Comparison of ENCODE assay signal across 15 mouse cellular contexts in the genomic region with DNA sequence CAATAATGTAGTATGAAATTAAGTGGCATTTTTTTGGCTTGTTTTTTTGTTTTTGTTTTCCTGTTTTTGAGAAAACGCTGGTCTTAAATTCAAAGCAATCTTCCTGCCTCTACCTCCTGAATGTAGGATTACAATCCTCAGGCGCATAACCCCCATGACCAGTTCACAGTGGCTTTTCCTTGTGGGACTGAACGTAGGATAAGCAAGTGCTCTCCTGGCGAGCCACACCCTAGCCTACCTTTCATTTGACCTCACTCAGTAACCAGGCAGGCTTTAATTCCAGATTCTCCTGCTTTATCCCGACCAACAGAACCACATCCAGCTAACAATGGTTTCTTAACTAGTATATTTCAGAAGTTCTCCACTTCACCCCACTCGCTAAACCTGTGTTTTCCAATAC. TPM values are rescaled to one million over a fixed set of nuclear protein-coding genes. Genes with fewer than 3 reads are reported as not detected.
DNase-seq lines count a peak whose midpoint lies in the region; ATAC-seq and TF ChIP-seq lines count a peak whose summit lies in the region.
"Had no signal": no experiment of that assay in that cellular context is flagged by ENCODE, and none has a peak within 500 bp of the region (broad histone marks: within the 10 kb centered on the region; RNA-seq: fewer than 3 reads in every experiment).

No protein-coding gene starts in this region.

- no peak for TF ChIP-seq CTCF in lung, postnatal 0 days (IDR thresholded peaks at IDR 0.05)
- no peak for TF ChIP-seq CTCF in stomach, postnatal 0 days (IDR thresholded peaks at IDR 0.05; ENCODE audit: low read depth)

- ATAC-seq in lung, postnatal 0 days, result no peak
- no peak for ATAC-seq in liver, embryonic 13.5 days (ENCODE audit: low read depth)
- ATAC-seq in stomach, postnatal 0 days (ENCODE audit: low FRiP score, low TSS enrichment), result peak; percentile 74

- no peaks in the 10 kb centered on the region for H3K36me3 ChIP-seq in lung, postnatal 0 days (ENCODE audit: insufficient read depth, low read length)
- no peaks in the 10 kb centered on the region for H3K36me3 ChIP-seq in liver, embryonic 13.5 days
- H3K36me3 ChIP-seq in stomach, postnatal 0 days (ENCODE audit: control insufficient read depth, insufficient read depth, low read length), result no peaks in the 10 kb centered on the region
- H3K36me3 ChIP-seq: limb, embryonic 12.5 days; midbrain, embryonic 12.5 days had no signal

- intact Hi-C loops in heart, postnatal 10 days (cut with DNase I), result loop anchor here (10.0 kb wide), 2 partner anchors 506 to 856 kb away; no protein-coding TSS in a partner anchor

- H3K9ac ChIP-seq in lung, postnatal 0 days (replicated peaks; ENCODE audit: low read depth), result no peak overlapping the region
- H3K9ac ChIP-seq in liver, embryonic 13.5 days, result no peak overlapping the region
- no peak overlapping the region for H3K9ac ChIP-seq in stomach, postnatal 0 days (ENCODE audit: low read length)
- H3K9ac ChIP-seq: limb, embryonic 12.5 days; midbrain, embryonic 12.5 days had no signal

- H3K4me3 ChIP-seq in lung, postnatal 0 days (ENCODE audit: low read depth, low read length), result no peak overlapping the region
- no peak overlapping the region for H3K4me3 ChIP-seq in liver, embryonic 13.5 days (replicated peaks)
- no peak overlapping the region for H3K4me3 ChIP-seq in stomach, postnatal 0 days (ENCODE audit: low read depth, low read length)
- H3K4me3 ChIP-seq: limb, embryonic 12.5 days; midbrain, embryonic 12.5 days had no signal

- peaks cover 11% of the 10 kb centered on the region for H3K4me1 ChIP-seq in lung, postnatal 0 days (ENCODE audit: insufficient read depth, low read depth, low read length)
- H3K4me1 ChIP-seq in liver, embryonic 13.5 days (replicated peaks), result peaks cover 30% of the 10 kb centered on the region
- H3K4me1 ChIP-seq in stomach, postnatal 0 days (replicated peaks; ENCODE audit: control insufficient read depth, insufficient read depth), result peaks cover 7% of the 10 kb centered on the region; the same call in 1 of the 2 replicates
- H3K4me1 ChIP-seq: midbrain, embryonic 12.5 days had no signal

- H3K27me3 ChIP-seq in lung, postnatal 0 days (replicated peaks; ENCODE audit: insufficient read depth, low read length), result no peaks in the 10 kb centered on the region
- no peaks in the 10 kb centered on the region for H3K27me3 ChIP-seq in liver, embryonic 13.5 days
- H3K27me3 ChIP-seq in stomach, postnatal 0 days (ENCODE audit: control insufficient read depth, insufficient read depth, low read length), result no peaks in the 10 kb centered on the region
- H3K27me3 ChIP-seq: limb, embryonic 12.5 days; midbrain, embryonic 12.5 days had no signal

- DNase-seq in heart, adult 11 months, result peak; percentile 61
- no peak for DNase-seq in heart, postnatal 10 days
- DNase-seq in lung, postnatal 0 days (ENCODE audit: low spot score), result no peak
- no peak for DNase-seq in lung, postnatal 14 days
- DNase-seq in liver, embryonic 13.5 days, result no peak
- no peak for DNase-seq in stomach, postnatal 0 days (ENCODE audit: low spot score)
- DNase-seq in kidney, adult 9 months, result no peak
- DNase-seq in MN1 (ENCODE audit: low spot score), result no peak
- DNase-seq: cerebellum, adult 11-12 months; cerebellum, postnatal 36 days; gastrocnemius, postnatal 10 days; retina, postnatal 1 day; thymus, postnatal 36 days had no signal

- H3K4me2 ChIP-seq in lung, postnatal 0 days (replicated peaks; ENCODE audit: low read depth, low read length), result no peak overlapping the region
- H3K4me2 ChIP-seq in liver, embryonic 13.5 days, result no peak overlapping the region
- no peak overlapping the region for H3K4me2 ChIP-seq in stomach, postnatal 0 days (replicated peaks; ENCODE audit: low read depth)
- H3K4me2 ChIP-seq: limb, embryonic 12.5 days; midbrain, embryonic 12.5 days had no signal

- 66% methylated on average over 6 of the region's 6 CpGs for WGBS in lung, postnatal 0 days
- WGBS in liver, embryonic 13.5 days (ENCODE audit: insufficient replicate concordance), result 71% methylated on average over 6 of the region's 6 CpGs
- WGBS in stomach, postnatal 0 days, result 70% methylated on average over 6 of the region's 6 CpGs

- no peaks in the 10 kb centered on the region for H3K9me3 ChIP-seq in lung, postnatal 0 days (ENCODE audit: low read length)
- H3K9me3 ChIP-seq in liver, embryonic 13.5 days (replicated peaks), result no peaks in the 10 kb centered on the region
- H3K9me3 ChIP-seq in stomach, postnatal 0 days (ENCODE audit: control insufficient read depth, low read length), result no peaks in the 10 kb centered on the region
- H3K9me3 ChIP-seq: limb, embryonic 12.5 days; midbrain, embryonic 12.5 days had no signal

- peak overlapping the region; percentile 88 for H3K27ac ChIP-seq in lung, postnatal 0 days (ENCODE audit: low read length)
- peak overlapping the region; percentile 54; the same call in 1 of the 2 replicates for H3K27ac ChIP-seq in liver, embryonic 13.5 days
- H3K27ac ChIP-seq in stomach, postnatal 0 days (replicated peaks), result peak overlapping the region; percentile 61
- H3K27ac ChIP-seq: limb, embryonic 12.5 days; midbrain, embryonic 12.5 days had no signal

- no peak for TF ChIP-seq EP300 in lung, postnatal 0 days (IDR thresholded peaks at IDR 0.05)
- no peak for TF ChIP-seq EP300 in stomach, postnatal 0 days (optimal IDR thresholded peaks at IDR 0.05)

RNA-seq across cellular contexts. Expression of a gene that starts 20.9 kb away (rescaled TPM):
- 100 to 1,000 TPM; 132 to 153 TPM for total RNA-seq in heart, postnatal 10 days (2021)
- polyA plus RNA-seq in lung, postnatal 0 days (2015; fragmentation: Nextera tagmentation; extraction: Ambion mirVana), result 220 and 252 TPM in 2 replicates
- polyA plus RNA-seq in liver, embryonic 13.5 days (2015; fragmentation: Nextera tagmentation; extraction: Ambion mirVana), result 144 and 148 TPM in 2 replicates
- polyA plus RNA-seq in stomach, postnatal 0 days (2015; fragmentation: Nextera tagmentation; extraction: Ambion mirVana), result 50.7 and 57.8 TPM in 2 replicates

RNA-seq across cellular contexts. Expression of a gene that starts 57.6 kb away (rescaled TPM):
- 10 to 100 TPM; 34.2 to 34.8 TPM for total RNA-seq in heart, postnatal 10 days (2021)
- polyA plus RNA-seq in lung, postnatal 0 days (2015; fragmentation: Nextera tagmentation; extraction: Ambion mirVana), result 3.6 and 5.3 TPM in 2 replicates
- 1.5 and 2.6 TPM in 2 replicates for polyA plus RNA-seq in liver, embryonic 13.5 days (2015; fragmentation: Nextera tagmentation; extraction: Ambion mirVana)
- polyA plus RNA-seq in stomach, postnatal 0 days (2015; fragmentation: Nextera tagmentation; extraction: Ambion mirVana), result 3.5 and 4.2 TPM in 2 replicates
